In the genomic region with DNA sequence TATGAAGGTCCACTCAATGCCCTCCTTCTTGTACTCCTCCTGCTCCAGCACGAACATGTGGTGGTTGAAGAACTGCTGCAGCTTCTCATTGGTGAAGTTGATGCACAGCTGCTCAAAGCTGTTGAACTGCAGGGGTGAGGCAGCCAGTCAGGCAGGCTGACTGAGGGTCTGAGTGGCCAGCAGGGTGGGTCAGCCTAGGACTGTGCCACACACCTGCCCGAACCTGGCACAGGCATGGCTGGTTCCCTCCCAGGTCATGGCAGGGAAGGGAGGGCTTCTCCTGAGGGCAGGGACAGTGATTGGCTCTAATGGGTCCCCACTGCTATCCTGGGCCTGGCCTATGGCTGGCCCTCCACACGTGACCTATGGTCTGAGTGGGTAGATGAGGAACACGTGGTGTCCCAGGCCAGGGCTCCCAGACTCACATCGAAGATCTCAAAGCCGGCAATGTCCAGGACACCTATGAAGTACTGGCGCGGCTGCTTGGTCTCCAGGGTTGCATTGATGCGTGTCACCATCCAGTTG, we compare ENCODE assay signal across 16 mouse cellular contexts. TPM values are rescaled to one million over a fixed set of nuclear protein-coding genes. Genes with fewer than 3 reads are reported as not detected.
"Had no signal": no experiment of that assay in that cellular context is flagged by ENCODE, and none has a peak within 500 bp of the region (broad histone marks: within the 10 kb centered on the region; RNA-seq: fewer than 3 reads in every experiment).

No protein-coding gene starts in this region.

RNA-seq across cellular contexts. Expression of a gene that starts 11.7 kb away (rescaled TPM):
- polyA plus RNA-seq: forebrain, postnatal 0 days; gonadal fat pad, adult 2 months; hindbrain, embryonic 11.5 days; hindbrain, embryonic 13.5 days; hindbrain, postnatal 0 days; intestine, embryonic 14.5 days; intestine, embryonic 16.5 days; kidney, adult 2 months; kidney, embryonic 16.5 days; limb, embryonic 10.5 days; limb, embryonic 12.5 days; limb, embryonic 14.5 days; liver, embryonic 11.5 days; liver, embryonic 13.5 days; liver, embryonic 15.5 days; liver, postnatal 0 days had no signal

RNA-seq across cellular contexts. Expression of a gene that starts 21.7 kb away (rescaled TPM):
- polyA plus RNA-seq: gonadal fat pad, adult 2 months had no signal

RNA-seq across cellular contexts. Expression of a gene that starts 52.4 kb away (rescaled TPM):
- polyA plus RNA-seq: liver, embryonic 11.5 days; liver, postnatal 0 days had no signal
